Mouse (Mus musculus): ENCODE measurements around the gene Gm4981.
"Not testable (repeated sequence)": the region's sequence is repeated elsewhere in the genome, so short reads cannot be mapped to it uniquely, and the experiment has no call there.

The Gm4981 gene

GRCm38 (mm10) chr10:58236613-58237012, at the start of gene Gm4981:
Gene Gm4981 (minus strand): TSS chr10:58236701.
- peak; percentile 89 for DNase-seq

- no peak for DNase-seq
Measured at GRCm38 (mm10) chr10:58282238-58282637, 45.7 kb upstream of the Gm4981 start.

GRCm38 (mm10) chr10:58258466-58258865, 22.0 kb upstream of the Gm4981 start:
- no peak for DNase-seq

GRCm38 (mm10) chr10:58255954-58256353, 19.5 kb upstream of the Gm4981 start:
- no peak for DNase-seq

GRCm38 (mm10) chr10:58255213-58255892, 18.9 kb upstream of the Gm4981 start, which contains the start of gene Gcc2:
Gene Gcc2 (plus strand): TSS chr10:58255497.
- peak; percentile 99 for DNase-seq

GRCm38 (mm10) chr10:58254635-58255175, 18.2 kb upstream of the Gm4981 start:
- no peak for DNase-seq

- no peak for DNase-seq
Measured at GRCm38 (mm10) chr10:58249535-58249934, 13.0 kb upstream of the Gm4981 start.

GRCm38 (mm10) chr10:58238984-58239740, 2.7 kb upstream of the Gm4981 start:
- peak; percentile 98 for DNase-seq

- DNase-seq = peak; percentile 97
Measured at GRCm38 (mm10) chr10:58234985-58235384, 1.5 kb downstream of the Gm4981 start.

GRCm38 (mm10) chr10:58233740-58234121, 2.8 kb downstream of the Gm4981 start:
- peak; percentile 92 for DNase-seq

GRCm38 (mm10) chr10:58233054-58233739, 3.3 kb downstream of the Gm4981 start:
- DNase-seq = peak; percentile 97

GRCm38 (mm10) chr10:58232641-58232969, 3.9 kb downstream of the Gm4981 start, which contains the start of gene Duxf3:
Gene Duxf3 (minus strand): TSS chr10:58232675.
- DNase-seq = not testable (repeated sequence)

GRCm38 (mm10) chr10:58231779-58232640, 4.5 kb downstream of the Gm4981 start:
- DNase-seq = peak; percentile 99

- DNase-seq = peak; percentile 98
Measured at GRCm38 (mm10) chr10:58231088-58231487, 5.4 kb downstream of the Gm4981 start.

GRCm38 (mm10) chr10:58230021-58230420, 6.5 kb downstream of the Gm4981 start:
- peak; percentile 96 for DNase-seq

GRCm38 (mm10) chr10:58227798-58228197, 8.7 kb downstream of the Gm4981 start:
- DNase-seq = peak; percentile 98

- peak; percentile 91 for DNase-seq
Measured at GRCm38 (mm10) chr10:58226357-58226756, 10.1 kb downstream of the Gm4981 start.

GRCm38 (mm10) chr10:58224827-58225785, 11.4 kb downstream of the Gm4981 start, which contains the start of gene AW822073:
Gene AW822073 (minus strand): TSS chr10:58224930.
- DNase-seq = peak; percentile 97

GRCm38 (mm10) chr10:58223972-58224805, 12.3 kb downstream of the Gm4981 start:
- DNase-seq = peak; percentile 99

- peak; percentile 93 for DNase-seq
Measured at GRCm38 (mm10) chr10:58223161-58223560, 13.3 kb downstream of the Gm4981 start.

All from heart, adult 11 months (tissue).